Mouse (Mus musculus) CH12.LX (cell line): Measurements from ENCODE around the gene A930033H14Rik. TPM values are rescaled to one million over a fixed set of nuclear protein-coding genes. Genes with fewer than 3 reads are reported as not detected.
A peak's percentile ranks its signal among the peaks of the same experiment; 100 is the strongest.

Source experiments
- DNase-seq: peaks from one replicate; pipeline ENCODE4 v3.0.0-alpha.2; 2013; ENCODE audit errors: extremely low read depth
- H3K27ac ChIP-seq: 2 replicates; pipeline ENCODE4 v1.5.1; 2012; ENCODE audit warnings: low read depth, mild to moderate bottlenecking, control low read depth, moderate library complexity; ENCODE audit not compliant: insufficient read depth
- H3K27me3 ChIP-seq: replicated peaks from 2 replicates; pipeline ENCODE3; 2012; ENCODE audit warnings: inconsistent platforms
- H3K36me3 ChIP-seq, 2 experiments: replicated peaks in 1 of 2; 2 replicates each; pipeline versions ENCODE3 to v1.6.1; 2012; ENCODE audit warnings: inconsistent platforms in 1 of 2, low read length in 1 of 2, mild to moderate bottlenecking in 1 of 2, mixed read lengths in 1 of 2, moderate library complexity in 1 of 2; ENCODE audit not compliant: control insufficient read depth in 1 of 2, insufficient read depth in 1 of 2
- H3K4me1 ChIP-seq, 2 experiments: 2 replicates each; pipeline ENCODE4 v1.6.1; 2012; ENCODE audit warnings: inconsistent platforms in 1 of 2, moderate library complexity in 1 of 2; ENCODE audit not compliant: insufficient read depth in 2 of 2, control insufficient read depth in 1 of 2
- H3K4me2 ChIP-seq: 2 replicates; pipeline ENCODE4 v1.6.1; 2012; ENCODE audit warnings: low read depth, mild to moderate bottlenecking, control low read depth; ENCODE audit not compliant: poor library complexity, insufficient read depth, severe bottlenecking
- H3K4me3 ChIP-seq, 3 experiments: fragments of 150-350 bp in 1 of 3; sonication (generic) in 1 of 3; replicated peaks in 1 of 3; 2 replicates each; pipeline versions ENCODE3 to v1.5.1; 2011 to 2012; ENCODE audit warnings: low read depth in 2 of 3, low read length in 2 of 3, mild to moderate bottlenecking in 2 of 3, moderate library complexity in 2 of 3, control low read depth in 1 of 3, improper control_type of control experiment in 1 of 3, inconsistent platforms in 1 of 3, mixed read lengths in 1 of 3; ENCODE audit not compliant: poor library complexity in 1 of 3
- H3K79me2 ChIP-seq: replicated peaks from 2 replicates; pipeline ENCODE4 v1.6.1; 2012; ENCODE audit warnings: mild to moderate bottlenecking, moderate library complexity; ENCODE audit not compliant: control insufficient read depth, poor library complexity, insufficient read depth, severe bottlenecking; ENCODE audit errors: extremely low read depth
- H3K9ac ChIP-seq: 2 replicates; pipeline ENCODE4 v1.6.1; 2012; ENCODE audit warnings: low read depth, mild to moderate bottlenecking, control low read depth, moderate library complexity; ENCODE audit not compliant: insufficient read depth
- H3K9me3 ChIP-seq: replicated peaks from 2 replicates; pipeline ENCODE3; 2012; ENCODE audit warnings: low read length, inconsistent platforms, mixed read lengths
- CHD2 ChIP-seq: IDR thresholded peaks from 2 replicates; pipeline ENCODE4 v1.6.1; 2011; ENCODE audit warnings: low read length, improper control_type of control experiment
- E2F4 ChIP-seq: IDR thresholded peaks from 2 replicates; pipeline ENCODE4 v1.6.1; 2011; ENCODE audit warnings: low read depth, low read length, improper control_type of control experiment; ENCODE audit not compliant: insufficient replicate concordance
- ELF1 ChIP-seq: IDR thresholded peaks from 2 replicates; pipeline ENCODE4 v1.6.1; 2014; ENCODE audit warnings: low read depth, mild to moderate bottlenecking, inconsistent platforms, low read length, improper control_type of control experiment
- ETS1 ChIP-seq: conservative IDR thresholded peaks from 2 replicates; pipeline ENCODE4 v1.6.1; 2012; ENCODE audit warnings: low read depth, mild to moderate bottlenecking, inconsistent platforms, low read length, improper control_type of control experiment, moderate library complexity
- KAT2A ChIP-seq: IDR thresholded peaks from 2 replicates; pipeline ENCODE4 v1.6.1; 2012; ENCODE audit warnings: low read length, improper control_type of control experiment, inconsistent platforms; ENCODE audit not compliant: insufficient replicate concordance
- MAFK ChIP-seq: IDR thresholded peaks from 2 replicates; pipeline ENCODE4 v1.6.1; 2011; ENCODE audit warnings: low read length, improper control_type of control experiment; ENCODE audit not compliant: insufficient replicate concordance
- MEF2A ChIP-seq: IDR thresholded peaks from 2 replicates; pipeline ENCODE4 v1.6.1; 2014; ENCODE audit warnings: low read depth, mild to moderate bottlenecking, inconsistent platforms, low read length, improper control_type of control experiment, borderline replicate concordance
- MXI1 ChIP-seq: IDR thresholded peaks from 2 replicates; pipeline ENCODE4 v1.6.1; 2011; ENCODE audit warnings: mild to moderate bottlenecking, low read depth, low read length, improper control_type of control experiment
- NELFE ChIP-seq: IDR thresholded peaks from 2 replicates; pipeline ENCODE4 v1.6.1; 2011; ENCODE audit warnings: low read depth, low read length, improper control_type of control experiment
- PAX5 ChIP-seq: IDR thresholded peaks from 2 replicates; pipeline ENCODE4 v1.6.1; 2012; ENCODE audit warnings: low read length, inconsistent platforms, mixed read lengths
- POLR2A ChIP-seq: IDR thresholded peaks from 2 replicates; pipeline ENCODE4 v1.6.1; 2011; ENCODE audit warnings: low read depth, mild to moderate bottlenecking, improper control_type of control experiment, low read length
- RAD21 ChIP-seq: IDR thresholded peaks from 2 replicates; pipeline ENCODE4 v1.6.1; 2011; ENCODE audit warnings: low read depth, mild to moderate bottlenecking, low read length, improper control_type of control experiment, moderate library complexity
- RCOR1 ChIP-seq: conservative IDR thresholded peaks from 2 replicates; pipeline ENCODE4 v1.6.1; 2012; ENCODE audit warnings: low read depth, mild to moderate bottlenecking, inconsistent platforms, low read length, improper control_type of control experiment
- SIN3A ChIP-seq: IDR thresholded peaks from 2 replicates; pipeline ENCODE4 v1.6.1; 2012; ENCODE audit warnings: low read length, improper control_type of control experiment, inconsistent platforms
- SMC3 ChIP-seq: IDR thresholded peaks from 2 replicates; pipeline ENCODE4 v1.6.1; 2011; ENCODE audit warnings: low read depth, low read length, improper control_type of control experiment
- USF1 ChIP-seq: IDR thresholded peaks from 2 replicates; pipeline ENCODE4 v1.6.1; 2014; ENCODE audit warnings: low read depth, mild to moderate bottlenecking, inconsistent platforms, low read length, improper control_type of control experiment
- ZC3H11A ChIP-seq: IDR thresholded peaks from 2 replicates; pipeline ENCODE4 v1.6.1; 2012; ENCODE audit warnings: low read depth, mild to moderate bottlenecking, inconsistent platforms, low read length, improper control_type of control experiment
- ZMIZ1 ChIP-seq: IDR thresholded peaks from 2 replicates; pipeline ENCODE4 v1.6.1; 2012; ENCODE audit warnings: low read depth, mild to moderate bottlenecking, inconsistent platforms, low read length, improper control_type of control experiment
- dilution Hi-C: fragments of 300-500 bp; cut with MboI; formaldehyde crosslinking; loops from 2 replicates; pipeline ENCODE4 v1.14.3; 2020; ENCODE audit warnings: low sequenced_read_pairs; ENCODE audit not compliant: extremely low pct_unique_long_range_greater_than_20kb, extremely low pct_ligation_motif_present
- in situ Hi-C: fragments of 300-500 bp; cut with MboI; formaldehyde crosslinking; loops from 3 replicates; pipeline ENCODE4 v1.14.3; 2019; ENCODE audit warnings: low sequenced_read_pairs, low pct_ligation_motif_present, low pct_unique_long_range_greater_than_20kb, mixed read lengths
- polyA plus RNA-seq: library from polyadenylated mRNA; unstranded; fragments of >175 nt; gene quantifications from 2 replicates; pipeline ENCODE4 v1.2.1, GENCODE M21; 2012; ENCODE audit warnings: low read depth; ENCODE audit not compliant: insufficient read length
- total RNA-seq, 2 experiments: library from RNA; depleted of rRNA; stranded (reverse); fragments of 300-350 nt in 1 of 2; fragments of >200 nt in 1 of 2; gene quantifications; 2 replicates each; pipeline ENCODE4 v1.2.3; 2012 to 2014

The A930033H14Rik gene
- total and polyA plus RNA-seq, 3 experiments: 0.13 to 0.85 (median 0.46) TPM

GRCm38 (mm10) chr10:69221148-69221547 is 8.2 kb upstream of the A930033H14Rik start:
- H3K36me3 ChIP-seq: peaks cover 0 to 10% of the 10 kb centered on the region in 2 experiments
- no peak overlapping the region for H3K9ac ChIP-seq
- no peak for DNase-seq
- H3K9me3 ChIP-seq: peaks cover 6% of the 10 kb centered on the region
- no peaks in the 10 kb centered on the region for H3K27me3 ChIP-seq
- dilution Hi-C loops: no loop called here
- TF ChIP-seq SMC3 (no peak), ZMIZ1 (no peak), E2F4 (no peak), ELF1 (no peak), PAX5 (no peak)
- TF ChIP-seq, all 38 proteins: peak for 0
- in situ Hi-C loops: no loop called here
- Histone ChIP-seq H3K4me1 (peaks cover 12 to 32% of the 10 kb centered on the region in 2 experiments; a peak in 3 of 4 replicates), H3K4me2 (no peak overlapping the region), H3K27ac (no peak overlapping the region), H3K4me3 (no peak overlapping the region), H3K79me2 (peaks cover 3% of the 10 kb centered on the region; the same call in 1 of the 2 replicates)

- DNase-seq: no peak
- peak overlapping the region; percentile 73 for H3K4me2 ChIP-seq
- H3K36me3 ChIP-seq: peaks cover 0 to 10% of the 10 kb centered on the region in 2 experiments
- H3K4me1 ChIP-seq: peaks cover 10 to 32% of the 10 kb centered on the region in 2 experiments; a peak in 3 of 4 replicates
- TF ChIP-seq ZC3H11A (no peak), NELFE (no peak), POLR2A (no peak), USF1 (no peak), CHD2 (no peak), RAD21 (no peak), KAT2A (no peak), MXI1 (no peak), ETS1 (no peak), MAFK (no peak), MEF2A (no peak), SIN3A (no peak), RCOR1 (no peak)
- H3K27ac ChIP-seq: no peak overlapping the region
- in situ Hi-C loops: no loop called here
- no peaks in the 10 kb centered on the region for H3K27me3 ChIP-seq
- H3K9ac ChIP-seq: peak overlapping the region; percentile 36
- no peak overlapping the region for H3K4me3 ChIP-seq
- dilution Hi-C loops: no loop called here
- no peaks in the 10 kb centered on the region for H3K79me2 ChIP-seq
- peaks cover 6% of the 10 kb centered on the region for H3K9me3 ChIP-seq
These were observed 7.4 kb upstream of the A930033H14Rik start for GRCm38 (mm10) chr10:69220296-69220695.
